Mouse (Mus musculus): ENCODE data around the gene Nfasc. TPM values are rescaled to one million over a fixed set of nuclear protein-coding genes. Genes with fewer than 3 reads are reported as not detected.

Gene Nfasc
- polyA plus RNA-seq (2012; rRNA removed): 7.0 and 7.6 TPM in 2 replicates

- TF ChIP-seq CTCF (IDR thresholded peaks at IDR 0.05; ENCODE audit: extremely low read depth, insufficient read depth, insufficient read length, insufficient replicate concordance): no peak
- no peak for TF ChIP-seq POLR2A (IDR thresholded peaks at IDR 0.05; ENCODE audit: low read depth, low read length)
- H3K27me3 ChIP-seq (ENCODE audit: control insufficient read depth, insufficient read depth, low read length): 0 out of 2 replicates have a peak, but pooled peaks cover 3% of the 10 kb centered on the region
- peak within 1 kb of the TSS; percentile 19; the same call in 1 of the 2 replicates for H3K4me3 ChIP-seq (ENCODE audit: extremely low read depth, insufficient read depth, insufficient read length)
- 7% methylated on average over 49 of the region's 51 CpGs for WGBS
- H3K4me1 ChIP-seq (ENCODE audit: control insufficient read depth, insufficient read depth, insufficient read length): no peaks in the 10 kb centered on the region
- H3K27ac ChIP-seq (ENCODE audit: insufficient read depth, low read length): no peak within 1 kb of the TSS
- no peaks in the 10 kb centered on the region for H3K36me3 ChIP-seq (ENCODE audit: control insufficient read depth, insufficient read depth, low read length)
- no peak for DNase-seq (ENCODE audit: low read depth in 1 of 2, low spot score in 2 of 2)
Measured at GRCm38 (mm10) chr1:132741175-132741997, at the start of gene Nfasc. TSS of gene Nfasc (minus strand) at chr1:132741797.

GRCm38 (mm10) chr1:132791049-132791448 is 49.5 kb upstream of the Nfasc start:
- Histone ChIP-seq H3K27ac (ENCODE audit: insufficient read depth, low read length) (no peak overlapping the region), H3K36me3 (ENCODE audit: control insufficient read depth, insufficient read depth, low read length) (no peaks in the 10 kb centered on the region), H3K27me3 (ENCODE audit: control insufficient read depth, insufficient read depth, low read length) (no peaks in the 10 kb centered on the region), H3K4me3 (ENCODE audit: extremely low read depth, insufficient read depth, insufficient read length) (no peak overlapping the region), H3K4me1 (ENCODE audit: control insufficient read depth, insufficient read depth, insufficient read length) (no peaks in the 10 kb centered on the region)
- no peak for DNase-seq (ENCODE audit: low read depth in 1 of 2, low spot score in 2 of 2)
- 83% methylated on average over 6 of the region's 6 CpGs for WGBS
- TF ChIP-seq CTCF (IDR thresholded peaks at IDR 0.05; ENCODE audit: extremely low read depth, insufficient read depth, insufficient read length, insufficient replicate concordance) (no peak), POLR2A (IDR thresholded peaks at IDR 0.05; ENCODE audit: low read depth, low read length) (no peak)

- Histone ChIP-seq H3K27ac (ENCODE audit: insufficient read depth, low read length) (no peak overlapping the region), H3K4me1 (ENCODE audit: control insufficient read depth, insufficient read depth, insufficient read length) (no peaks in the 10 kb centered on the region), H3K27me3 (ENCODE audit: control insufficient read depth, insufficient read depth, low read length) (no peaks in the 10 kb centered on the region), H3K4me3 (ENCODE audit: extremely low read depth, insufficient read depth, insufficient read length) (no peak overlapping the region), H3K36me3 (ENCODE audit: control insufficient read depth, insufficient read depth, low read length) (no peaks in the 10 kb centered on the region)
- DNase-seq (ENCODE audit: low read depth in 1 of 2, low spot score in 2 of 2): no peak
- 71% methylated on average over 5 of the region's 5 CpGs for WGBS
- TF ChIP-seq CTCF (IDR thresholded peaks at IDR 0.05; ENCODE audit: extremely low read depth, insufficient read depth, insufficient read length, insufficient replicate concordance) (no peak), POLR2A (IDR thresholded peaks at IDR 0.05; ENCODE audit: low read depth, low read length) (no peak)
Measured at GRCm38 (mm10) chr1:132786866-132787265, 45.3 kb upstream of the Nfasc start.

- Histone ChIP-seq H3K27ac (ENCODE audit: insufficient read depth, low read length) (no peak overlapping the region), H3K36me3 (ENCODE audit: control insufficient read depth, insufficient read depth, low read length) (no peaks in the 10 kb centered on the region), H3K27me3 (ENCODE audit: control insufficient read depth, insufficient read depth, low read length) (0 out of 2 replicates have a peak, but pooled peaks cover 1% of the 10 kb centered on the region), H3K4me1 (ENCODE audit: control insufficient read depth, insufficient read depth, insufficient read length) (no peaks in the 10 kb centered on the region), H3K4me3 (ENCODE audit: extremely low read depth, insufficient read depth, insufficient read length) (no peak overlapping the region)
- WGBS: 74% methylated on average over 13 of the region's 13 CpGs
- no peak for TF ChIP-seq POLR2A (IDR thresholded peaks at IDR 0.05; ENCODE audit: low read depth, low read length)
- TF ChIP-seq CTCF (IDR thresholded peaks at IDR 0.05; ENCODE audit: extremely low read depth, insufficient read depth, insufficient read length, insufficient replicate concordance): no peak
- no peak for DNase-seq (ENCODE audit: low read depth in 1 of 2, low spot score in 2 of 2)
Measured at GRCm38 (mm10) chr1:132781607-132782445, 40.2 kb upstream of the Nfasc start.

- DNase-seq (ENCODE audit: low read depth in 1 of 2, low spot score in 2 of 2): no peak
- no peaks in the 10 kb centered on the region for H3K4me1 ChIP-seq (ENCODE audit: control insufficient read depth, insufficient read depth, insufficient read length)
- H3K27me3 ChIP-seq (ENCODE audit: control insufficient read depth, insufficient read depth, low read length): 0 out of 2 replicates have a peak, but pooled peaks cover 1% of the 10 kb centered on the region
- H3K27ac ChIP-seq (ENCODE audit: insufficient read depth, low read length): no peak overlapping the region
- H3K36me3 ChIP-seq (ENCODE audit: control insufficient read depth, insufficient read depth, low read length): no peaks in the 10 kb centered on the region
- TF ChIP-seq POLR2A (IDR thresholded peaks at IDR 0.05; ENCODE audit: low read depth, low read length) (no peak), CTCF (IDR thresholded peaks at IDR 0.05; ENCODE audit: extremely low read depth, insufficient read depth, insufficient read length, insufficient replicate concordance) (no peak)
- WGBS: 77% methylated on average over 5 of the region's 5 CpGs
- H3K4me3 ChIP-seq (ENCODE audit: extremely low read depth, insufficient read depth, insufficient read length): no peak overlapping the region
Measured at GRCm38 (mm10) chr1:132780961-132781360, 39.4 kb upstream of the Nfasc start.

- no peak overlapping the region for H3K4me3 ChIP-seq (ENCODE audit: extremely low read depth, insufficient read depth, insufficient read length)
- H3K27ac ChIP-seq (ENCODE audit: insufficient read depth, low read length): no peak overlapping the region
- DNase-seq (ENCODE audit: low read depth in 1 of 2, low spot score in 2 of 2): no peak
- WGBS: 93% methylated on average over 1 of the region's 1 CpGs
- no peak for TF ChIP-seq CTCF (IDR thresholded peaks at IDR 0.05; ENCODE audit: extremely low read depth, insufficient read depth, insufficient read length, insufficient replicate concordance)
- no peak for TF ChIP-seq POLR2A (IDR thresholded peaks at IDR 0.05; ENCODE audit: low read depth, low read length)
- 0 out of 2 replicates have a peak, but pooled peaks cover 1% of the 10 kb centered on the region for H3K27me3 ChIP-seq (ENCODE audit: control insufficient read depth, insufficient read depth, low read length)
- H3K36me3 ChIP-seq (ENCODE audit: control insufficient read depth, insufficient read depth, low read length): no peaks in the 10 kb centered on the region
- H3K4me1 ChIP-seq (ENCODE audit: control insufficient read depth, insufficient read depth, insufficient read length): no peaks in the 10 kb centered on the region
Measured at GRCm38 (mm10) chr1:132780254-132780653, 38.7 kb upstream of the Nfasc start.
